Mouse (Mus musculus): Measurements from ENCODE around the gene Alg11. TPM values are rescaled to one million over a fixed set of nuclear protein-coding genes. Genes with fewer than 3 reads are reported as not detected.

The Alg11 gene
- polyA plus RNA-seq, 1 experiment: 3.5 TPM

GRCm38 (mm10) chr8:22107020-22107419, 46.5 kb downstream of the Alg11 start:
- Histone ChIP-seq H3K79me2 (ENCODE audit: control insufficient read depth, insufficient read depth) (no peaks in the 10 kb centered on the region), H3ac (ENCODE audit: control insufficient read depth, insufficient read length) (no peak overlapping the region), H3K36me3 (ENCODE audit: control insufficient read depth, insufficient read depth) (no peaks in the 10 kb centered on the region), H3K4me3 (no peak overlapping the region), H3K27me3 (ENCODE audit: control insufficient read depth, insufficient read depth, insufficient read length) (peaks cover 5% of the 10 kb centered on the region), H3K4me2 (ENCODE audit: low read depth) (no peak overlapping the region)
- no peak for TF ChIP-seq POLR2AphosphoS2 (IDR thresholded peaks at IDR 0.05; ENCODE audit: insufficient read length, low read depth)
- TF ChIP-seq MYOD1 (IDR thresholded peaks at IDR 0.05; ENCODE audit: control insufficient read depth in 1 of 3, insufficient read length in 2 of 3, low read depth in 2 of 3): no peak
- TF ChIP-seq SRF (IDR thresholded peaks at IDR 0.05; ENCODE audit: control insufficient read depth, insufficient read length, low read depth): no peak
- TF ChIP-seq MYOG (IDR thresholded peaks at IDR 0.05; ENCODE audit: control insufficient read depth in 1 of 3, insufficient read depth in 1 of 3, insufficient read length in 2 of 3, low read depth in 2 of 3): no peak
- TF ChIP-seq TCF3 (IDR thresholded peaks at IDR 0.05; ENCODE audit: insufficient read length, low read depth): no peak
- TF ChIP-seq USF1 (IDR thresholded peaks at IDR 0.05; ENCODE audit: low read depth): no peak
- no peak for TF ChIP-seq E2F4 (IDR thresholded peaks at IDR 0.05; ENCODE audit: insufficient read depth)
- no peak for TF ChIP-seq POLR2A (IDR thresholded peaks at IDR 0.05; ENCODE audit: insufficient read length, low read depth)
- TF ChIP-seq TCF12 (IDR thresholded peaks at IDR 0.05; ENCODE audit: insufficient read depth, poor library complexity, severe bottlenecking): no peak
- TF ChIP-seq REST (IDR thresholded peaks at IDR 0.05; ENCODE audit: insufficient read depth, insufficient read length): no peak
- no peak for TF ChIP-seq MAX (IDR thresholded peaks at IDR 0.05; ENCODE audit: low read depth)
- no peak for TF ChIP-seq CEBPB (IDR thresholded peaks at IDR 0.05; ENCODE audit: insufficient read depth, poor library complexity, severe bottlenecking)

Other genes starting within 250 kb of the Alg11 start
- gene Defb50, start 237.2 kb upstream of the Alg11 start, polyA plus RNA-seq (2012; fragmentation: generic; extraction: Trizol): not detected
- gene Defb2, start 220.8 kb upstream of the Alg11 start, polyA plus RNA-seq (2012; fragmentation: generic; extraction: Trizol): not detected
- gene Defb10, start 201.8 kb upstream of the Alg11 start, polyA plus RNA-seq (2012; fragmentation: generic; extraction: Trizol): not detected
- not detected for gene Defb9, start 175.3 kb upstream of the Alg11 start, polyA plus RNA-seq (2012; fragmentation: generic; extraction: Trizol)
- not detected for gene Defb11, start 154.3 kb upstream of the Alg11 start, polyA plus RNA-seq (2012; fragmentation: generic; extraction: Trizol)
- gene Defb15, start 128.0 kb upstream of the Alg11 start, polyA plus RNA-seq (2012; fragmentation: generic; extraction: Trizol): not detected
- gene Defb35, start 122.4 kb upstream of the Alg11 start, polyA plus RNA-seq (2012; fragmentation: generic; extraction: Trizol): not detected
- not detected for gene Defb13, start 114.0 kb upstream of the Alg11 start, polyA plus RNA-seq (2012; fragmentation: generic; extraction: Trizol)
- gene Fam90a1a, start 102.0 kb upstream of the Alg11 start, polyA plus RNA-seq (2012; fragmentation: generic; extraction: Trizol): not detected
- not detected for gene Ccdc70, start 90.9 kb upstream of the Alg11 start, polyA plus RNA-seq (2012; fragmentation: generic; extraction: Trizol)
- gene Atp7b, start 416 bp upstream of the Alg11 start, polyA plus RNA-seq (2012; fragmentation: generic; extraction: Trizol): 0.05 TPM
- not detected for gene Nek5, start 64.3 kb downstream of the Alg11 start, polyA plus RNA-seq (2012; fragmentation: generic; extraction: Trizol)
- 3.6 TPM for gene Nek3, start 105.7 kb downstream of the Alg11 start, polyA plus RNA-seq (2012; fragmentation: generic; extraction: Trizol)
- 7.6 TPM for gene Ckap2, start 125.1 kb downstream of the Alg11 start, polyA plus RNA-seq (2012; fragmentation: generic; extraction: Trizol)
- 19.1 TPM for gene Vps36, start 132.1 kb downstream of the Alg11 start, polyA plus RNA-seq (2012; fragmentation: generic; extraction: Trizol)
- gene Thsd1, start 166.6 kb downstream of the Alg11 start, polyA plus RNA-seq (2012; fragmentation: generic; extraction: Trizol): 0.07 TPM
- not detected for gene Tpte, start 222.7 kb downstream of the Alg11 start, polyA plus RNA-seq (2012; fragmentation: generic; extraction: Trizol)

Data from myocyte (in vitro differentiated cells).